Mouse (Mus musculus): Measurements from ENCODE around the gene Ubxn10. TPM values are rescaled to one million over a fixed set of nuclear protein-coding genes. Genes with fewer than 3 reads are reported as not detected.
A peak's percentile ranks its signal among the peaks of the same experiment; 100 is the strongest.

Gene Ubxn10
- polyA plus RNA-seq, 1 experiment from 2014 or later: 2.0 TPM

GRCm38 (mm10) chr4:138702031-138702430 is 34.9 kb downstream of the Ubxn10 start:
- Histone ChIP-seq H3K27ac (ENCODE audit: low read depth, low read length) (no peak overlapping the region), H3K9me3 (ENCODE audit: control insufficient read depth, low read length) (no peaks in the 10 kb centered on the region), H3K4me1 (ENCODE audit: control insufficient read depth, insufficient read depth, low read length) (no peaks in the 10 kb centered on the region), H3K4me3 (ENCODE audit: low read length) (no peak overlapping the region), H3K4me2 (replicated peaks; ENCODE audit: low read depth, low read length) (no peak overlapping the region), H3K9ac (ENCODE audit: low read depth, low read length) (no peak overlapping the region), H3K27me3 (ENCODE audit: control insufficient read depth, insufficient read depth, low read length) (no peaks in the 10 kb centered on the region), H3K36me3 (ENCODE audit: control insufficient read depth, insufficient read depth, low read length) (no peaks in the 10 kb centered on the region)
- ATAC-seq (ENCODE audit: low FRiP score, low TSS enrichment): no peak
- WGBS: 78% methylated on average over 2 of the region's 2 CpGs

DNA sequence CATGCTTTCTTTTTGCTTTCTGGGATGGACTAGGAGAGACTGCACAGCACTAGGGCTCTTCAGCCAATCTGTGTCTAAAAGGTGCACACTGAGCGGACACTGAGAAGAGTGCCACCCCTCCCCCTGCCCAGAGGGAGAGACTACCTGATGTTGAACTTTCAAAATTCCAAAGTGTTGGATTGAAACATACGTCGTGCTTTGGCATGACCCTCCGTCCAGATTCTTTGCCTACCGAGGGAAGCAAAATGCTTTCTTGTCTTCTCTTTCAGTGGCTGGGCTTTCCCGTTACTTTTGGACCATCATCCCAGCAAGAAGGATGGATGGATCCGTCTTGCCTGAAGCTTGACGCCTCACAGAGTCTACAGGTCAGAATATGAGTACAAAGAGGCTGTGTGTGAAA is 35.9 kb downstream of the Ubxn10 start:
- Histone ChIP-seq H3K4me1 (ENCODE audit: control insufficient read depth, insufficient read depth, low read length) (no peaks in the 10 kb centered on the region), H3K9ac (ENCODE audit: low read depth, low read length) (no peak overlapping the region), H3K27ac (ENCODE audit: low read depth, low read length) (no peak overlapping the region), H3K27me3 (ENCODE audit: control insufficient read depth, insufficient read depth, low read length) (0 out of 2 replicates have a peak, but pooled peaks cover 3% of the 10 kb centered on the region), H3K9me3 (ENCODE audit: control insufficient read depth, low read length) (no peaks in the 10 kb centered on the region), H3K4me3 (ENCODE audit: low read length) (no peak overlapping the region), H3K4me2 (replicated peaks; ENCODE audit: low read depth, low read length) (no peak overlapping the region), H3K36me3 (ENCODE audit: control insufficient read depth, insufficient read depth, low read length) (no peaks in the 10 kb centered on the region)
- no peak for ATAC-seq (ENCODE audit: low FRiP score, low TSS enrichment)
- 68% methylated on average over 8 of the region's 8 CpGs for WGBS

- Histone ChIP-seq H3K27ac (ENCODE audit: low read depth, low read length) (no peak overlapping the region), H3K27me3 (ENCODE audit: control insufficient read depth, insufficient read depth, low read length) (0 out of 2 replicates have a peak, but pooled peaks cover 4% of the 10 kb centered on the region), H3K4me1 (ENCODE audit: control insufficient read depth, insufficient read depth, low read length) (no peaks in the 10 kb centered on the region), H3K4me3 (ENCODE audit: low read length) (no peak overlapping the region), H3K9me3 (ENCODE audit: control insufficient read depth, low read length) (no peaks in the 10 kb centered on the region), H3K9ac (ENCODE audit: low read depth, low read length) (no peak overlapping the region), H3K36me3 (ENCODE audit: control insufficient read depth, insufficient read depth, low read length) (no peaks in the 10 kb centered on the region), H3K4me2 (replicated peaks; ENCODE audit: low read depth, low read length) (no peak overlapping the region)
- ATAC-seq (ENCODE audit: low FRiP score, low TSS enrichment): no peak
- 27% methylated on average over 15 of the region's 15 CpGs for WGBS
Measured at GRCm38 (mm10) chr4:138700184-138700982, 36.6 kb downstream of the Ubxn10 start.

DNA sequence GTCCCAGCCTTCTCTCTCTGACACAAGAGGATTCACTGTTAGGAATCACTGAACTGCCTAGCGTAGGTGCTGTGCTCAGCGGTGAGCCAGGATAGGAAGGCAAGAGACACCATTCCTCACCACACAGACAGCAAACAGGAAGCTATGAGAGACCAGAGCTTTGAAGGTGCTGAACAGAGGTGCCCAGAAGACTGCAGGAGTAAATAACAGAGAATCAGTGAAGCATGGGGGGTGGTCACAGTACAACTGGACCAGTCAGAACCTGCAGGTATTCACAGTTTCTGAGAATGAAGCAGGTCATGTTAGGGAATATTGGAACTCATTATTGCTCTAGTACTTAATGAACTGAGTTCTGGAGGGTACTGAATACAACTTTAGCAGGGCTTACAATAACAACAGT is 38.7 kb downstream of the Ubxn10 start:
- H3K4me3 ChIP-seq (ENCODE audit: low read length): no peak overlapping the region
- WGBS: 38% methylated on average over 2 of the region's 2 CpGs
- no peaks in the 10 kb centered on the region for H3K4me1 ChIP-seq (ENCODE audit: control insufficient read depth, insufficient read depth, low read length)
- H3K36me3 ChIP-seq (ENCODE audit: control insufficient read depth, insufficient read depth, low read length): no peaks in the 10 kb centered on the region
- no peak overlapping the region for H3K4me2 ChIP-seq (replicated peaks; ENCODE audit: low read depth, low read length)
- no peak for ATAC-seq (ENCODE audit: low FRiP score, low TSS enrichment)
- no peak overlapping the region for H3K9ac ChIP-seq (ENCODE audit: low read depth, low read length)
- no peak overlapping the region for H3K27ac ChIP-seq (ENCODE audit: low read depth, low read length)
- 0 out of 2 replicates have a peak, but pooled peaks cover 4% of the 10 kb centered on the region for H3K27me3 ChIP-seq (ENCODE audit: control insufficient read depth, insufficient read depth, low read length)
- no peaks in the 10 kb centered on the region for H3K9me3 ChIP-seq (ENCODE audit: control insufficient read depth, low read length)

- peak; percentile 83 for ATAC-seq (ENCODE audit: low FRiP score, low TSS enrichment)
- no peak overlapping the region for H3K27ac ChIP-seq (ENCODE audit: low read depth, low read length)
- H3K36me3 ChIP-seq (ENCODE audit: control insufficient read depth, insufficient read depth, low read length): no peaks in the 10 kb centered on the region
- H3K9me3 ChIP-seq (ENCODE audit: control insufficient read depth, low read length): no peaks in the 10 kb centered on the region
- H3K27me3 ChIP-seq (ENCODE audit: control insufficient read depth, insufficient read depth, low read length): peaks cover 6% of the 10 kb centered on the region; the same call in 1 of the 2 replicates
- no peak overlapping the region for H3K9ac ChIP-seq (ENCODE audit: low read depth, low read length)
- WGBS: 16% methylated on average over 10 of the region's 10 CpGs
- H3K4me2 ChIP-seq (replicated peaks; ENCODE audit: low read depth, low read length): no peak overlapping the region
- H3K4me3 ChIP-seq (ENCODE audit: low read length): no peak overlapping the region
- H3K4me1 ChIP-seq (ENCODE audit: control insufficient read depth, insufficient read depth, low read length): no peaks in the 10 kb centered on the region
Measured at GRCm38 (mm10) chr4:138697166-138697860, 39.7 kb downstream of the Ubxn10 start.

DNA sequence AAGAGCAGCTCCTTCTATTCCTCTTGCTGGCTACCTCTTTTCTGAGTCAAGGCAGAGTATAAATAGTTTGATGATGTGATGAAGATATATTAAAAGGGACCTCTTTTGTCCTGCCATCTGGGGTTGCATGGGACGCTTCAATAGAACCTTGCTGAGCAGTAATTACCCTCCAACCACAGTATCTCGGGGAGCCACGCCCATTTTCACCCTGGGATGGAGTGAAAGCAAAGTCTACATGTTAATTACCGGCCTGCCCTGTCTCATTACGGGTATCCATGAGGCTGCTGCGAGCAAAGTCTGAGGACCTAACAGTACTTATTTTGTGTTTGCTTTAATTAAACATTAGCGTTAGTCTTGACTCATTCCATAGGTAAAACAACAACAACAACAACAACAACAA is 40.2 kb downstream of the Ubxn10 start:
- 12% methylated on average over 7 of the region's 7 CpGs for WGBS
- Histone ChIP-seq H3K4me1 (ENCODE audit: control insufficient read depth, insufficient read depth, low read length) (no peaks in the 10 kb centered on the region; the same call in 1 of the 2 replicates), H3K9me3 (ENCODE audit: control insufficient read depth, low read length) (no peaks in the 10 kb centered on the region), H3K9ac (ENCODE audit: low read depth, low read length) (no peak overlapping the region), H3K27me3 (ENCODE audit: control insufficient read depth, insufficient read depth, low read length) (peaks cover 6% of the 10 kb centered on the region; the same call in 1 of the 2 replicates), H3K27ac (ENCODE audit: low read depth, low read length) (no peak overlapping the region; the same call in 1 of the 2 replicates), H3K36me3 (ENCODE audit: control insufficient read depth, insufficient read depth, low read length) (no peaks in the 10 kb centered on the region), H3K4me2 (replicated peaks; ENCODE audit: low read depth, low read length) (no peak overlapping the region), H3K4me3 (ENCODE audit: low read length) (no peak overlapping the region)
- ATAC-seq (ENCODE audit: low FRiP score, low TSS enrichment): peak; percentile 33; the same call in 1 of the 2 replicates

DNA sequence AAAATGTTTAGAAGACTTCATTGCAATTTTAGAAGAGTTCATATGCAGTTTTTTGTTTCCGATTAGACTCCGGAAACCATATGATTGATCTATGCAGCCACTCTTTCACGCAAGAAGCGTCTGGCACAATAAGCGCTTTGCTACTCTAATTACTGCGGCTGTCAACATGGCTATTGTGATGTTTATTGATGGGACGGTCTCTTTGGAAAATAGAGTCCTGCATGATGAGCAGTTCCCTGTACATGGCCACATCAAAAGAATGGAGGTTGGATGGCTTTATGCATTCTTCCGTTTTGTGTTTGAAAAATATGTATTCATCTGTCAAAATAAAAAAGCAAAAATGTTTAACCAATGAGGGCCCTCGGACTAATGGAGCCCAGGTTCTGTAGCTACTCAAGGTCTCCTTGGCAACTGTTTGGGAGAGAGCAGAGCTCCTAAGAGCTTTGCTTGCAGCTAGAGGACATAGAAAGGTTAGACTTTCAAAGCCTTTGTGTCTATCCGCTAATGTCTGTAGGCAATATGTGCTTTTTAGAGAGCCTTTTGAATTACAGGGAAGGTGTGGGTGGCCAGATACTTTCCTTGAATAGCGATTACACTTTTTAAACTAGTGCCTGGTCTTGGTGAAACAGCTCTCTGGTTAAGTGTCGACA is 43.8 kb downstream of the Ubxn10 start:
- WGBS: 67% methylated on average over 12 of the region's 12 CpGs

GRCm38 (mm10) chr4:138691443-138692181 is 45.4 kb downstream of the Ubxn10 start:
- Histone ChIP-seq H3K4me1 (ENCODE audit: control insufficient read depth, insufficient read depth, low read length) (no peaks in the 10 kb centered on the region; the same call in 1 of the 2 replicates), H3K4me2 (replicated peaks; ENCODE audit: low read depth, low read length) (no peak overlapping the region), H3K36me3 (ENCODE audit: control insufficient read depth, insufficient read depth, low read length) (no peaks in the 10 kb centered on the region), H3K27ac (ENCODE audit: low read depth, low read length) (no peak overlapping the region), H3K4me3 (ENCODE audit: low read length) (no peak overlapping the region), H3K9me3 (ENCODE audit: control insufficient read depth, low read length) (no peaks in the 10 kb centered on the region), H3K9ac (ENCODE audit: low read depth, low read length) (no peak overlapping the region), H3K27me3 (ENCODE audit: control insufficient read depth, insufficient read depth, low read length) (peaks cover 30% of the 10 kb centered on the region)
- no peak for ATAC-seq (ENCODE audit: low FRiP score, low TSS enrichment)
- 11% methylated on average over 19 of the region's 19 CpGs for WGBS

More for the DNA sequence above, 43.8 kb downstream of the Ubxn10 start:
- H3K9ac ChIP-seq (ENCODE audit: low read depth, low read length): no peak overlapping the region
- ATAC-seq (ENCODE audit: low FRiP score, low TSS enrichment): no peak
- no peaks in the 10 kb centered on the region for H3K36me3 ChIP-seq (ENCODE audit: control insufficient read depth, insufficient read depth, low read length)
- H3K27ac ChIP-seq (ENCODE audit: low read depth, low read length): no peak overlapping the region
- no peaks in the 10 kb centered on the region; the same call in 1 of the 2 replicates for H3K4me1 ChIP-seq (ENCODE audit: control insufficient read depth, insufficient read depth, low read length)
- no peaks in the 10 kb centered on the region for H3K9me3 ChIP-seq (ENCODE audit: control insufficient read depth, low read length)
- no peak overlapping the region for H3K4me3 ChIP-seq (ENCODE audit: low read length)
- H3K4me2 ChIP-seq (replicated peaks; ENCODE audit: low read depth, low read length): no peak overlapping the region
- H3K27me3 ChIP-seq (ENCODE audit: control insufficient read depth, insufficient read depth, low read length): peaks cover 30% of the 10 kb centered on the region
